Mouse (Mus musculus) heart, postnatal 4 days (tissue): ENCODE data around the gene 2300002M23Rik. TPM values are rescaled to one million over a fixed set of nuclear protein-coding genes. Genes with fewer than 3 reads are reported as not detected.

ENCODE experiments used
- total RNA-seq, 2 experiments: library from RNA; stranded (reverse); gene quantifications; 2 replicates each; pipeline ENCODE4 v1.2.3; 2021

2300002M23Rik gene
- total RNA-seq, 2 experiments from 2014 or later: not detected

Other genes starting within 250 kb of the 2300002M23Rik start
- gene H2-Q1, start 247.0 kb upstream of the 2300002M23Rik start, total RNA-seq: under 1 TPM; 0.43 to 0.55 TPM
- under 1 TPM; 0.64 to 0.77 TPM for gene H2-Q2, start 225.2 kb upstream of the 2300002M23Rik start, total RNA-seq
- 1 to 10 TPM; 8.0 TPM for gene H2-Q4, start 187.8 kb upstream of the 2300002M23Rik start, total RNA-seq
- gene H2-Q6, start 142.6 kb upstream of the 2300002M23Rik start, total RNA-seq: under 1 TPM; 0.21 to 0.52 TPM
- under 1 TPM; 0.69 to 0.92 TPM for gene H2-Q7, start 128.3 kb upstream of the 2300002M23Rik start, total RNA-seq
- gene H2-Q10, start 97.4 kb upstream of the 2300002M23Rik start, total RNA-seq: under 1 TPM; 0.19 to 0.36 TPM
- not detected for gene Pou5f1, start 61.4 kb upstream of the 2300002M23Rik start, total RNA-seq
- 10 to 100 TPM; 41.1 to 44.2 TPM for gene Tcf19, start 50.6 kb upstream of the 2300002M23Rik start, total RNA-seq
- gene Cchcr1, start 50.4 kb upstream of the 2300002M23Rik start, total RNA-seq: 10 to 100 TPM; 11.0 to 12.5 TPM
- gene Psors1c2, start 34.2 kb upstream of the 2300002M23Rik start, total RNA-seq: not detected
- gene Cdsn, start 15.3 kb upstream of the 2300002M23Rik start, total RNA-seq: under 1 TPM; 0.16 to 0.26 TPM
- gene Sfta2, start 34.1 kb downstream of the 2300002M23Rik start, total RNA-seq: not detected
- not detected for gene Gm9573, start 59.2 kb downstream of the 2300002M23Rik start, total RNA-seq
- not detected for gene Mucl3, start 76.2 kb downstream of the 2300002M23Rik start, total RNA-seq
- gene Vars2, start 100.1 kb downstream of the 2300002M23Rik start, total RNA-seq: 10 to 100 TPM; 29.0 to 29.2 TPM
- 10 to 100 TPM; 19.4 to 20.9 TPM for gene Gtf2h4, start 106.3 kb downstream of the 2300002M23Rik start, total RNA-seq
- gene Ddr1, start 137.2 kb downstream of the 2300002M23Rik start, total RNA-seq: 100 to 1,000 TPM; 107 to 113 TPM